16 mouse cellular contexts compared by ENCODE assay signal in genomic region chr1:105905785-105906426, GRCm38 (mm10).
A peak's percentile ranks its signal among the peaks of the same experiment; 100 is the strongest.
DNase-seq lines count a peak whose midpoint lies in the region; ATAC-seq and TF ChIP-seq lines count a peak whose summit lies in the region.
"Had no signal": no experiment of that assay in that cellular context is flagged by ENCODE, and none has a peak within 500 bp of the region (broad histone marks: within the 10 kb centered on the region; RNA-seq: fewer than 3 reads in every experiment).

No protein-coding gene starts in this region.

- H3K27me3 ChIP-seq in kidney, postnatal 0 days (ENCODE audit: insufficient read depth, low read length): no peaks in the 10 kb centered on the region
- H3K27me3 ChIP-seq in Patski: no peaks in the 10 kb centered on the region
- H3K27me3 ChIP-seq: embryonic facial prominence, embryonic 12.5 days; forebrain, embryonic 15.5 days; limb, embryonic 13.5 days; midbrain, embryonic 13.5 days; neural tube, embryonic 13.5 days had no signal

- CTCF ChIA-PET in Patski (lab: Charles Lee): no interaction called here

- 0 out of 2 replicates have a peak, but pooled peaks cover 4% of the 10 kb centered on the region for H3K4me1 ChIP-seq in kidney, postnatal 0 days (replicated peaks; ENCODE audit: insufficient read depth, low read length)
- H3K4me1 ChIP-seq: embryonic facial prominence, embryonic 12.5 days had no signal

- no peak overlapping the region for H3K4me2 ChIP-seq in kidney, postnatal 0 days (ENCODE audit: low read length)
- H3K4me2 ChIP-seq: embryonic facial prominence, embryonic 12.5 days; forebrain, embryonic 15.5 days; limb, embryonic 13.5 days; midbrain, embryonic 13.5 days; neural tube, embryonic 13.5 days had no signal

- DNase-seq in heart, adult 11 months: peak; percentile 94
- DNase-seq in heart, postnatal 36 days: no peak
- peak; percentile 4 for DNase-seq in kidney, postnatal 0 days (ENCODE audit: low spot score)
- DNase-seq in kidney, adult 11 months: no peak
- DNase-seq in Patski (ENCODE audit: low read depth, low spot score): no peak
- DNase-seq in adrenal gland, adult 8-10 months: no peak
- DNase-seq: thymus, postnatal 36 days had no signal

- POLR2A ChIA-PET in Patski (lab: Charles Lee): interaction anchor here (0.9 kb wide), 1 partner anchor 85 kb away, joined by 5 read pairs; no protein-coding TSS in a partner anchor

- no peak for ATAC-seq in kidney, postnatal 0 days (replicated peaks; ENCODE audit: low FRiP score, low read depth)
- peak; percentile 11 for ATAC-seq in Patski
- peak; percentile 36 to 56; a peak in 3 of 4 replicates for ATAC-seq in hematopoietic stem cell, adult 5-6 weeks (replicated peaks in 1 of 2; ENCODE audit: insufficient read depth in 1 of 2, low FRiP score in 2 of 2, low TSS enrichment in 1 of 2, low read depth in 1 of 2, poor library complexity in 2 of 2, severe bottlenecking in 2 of 2)
- ATAC-seq: activated CD4-positive, CD25-positive, alpha-beta regulatory T cell, adult 4 months; forebrain, embryonic 15.5 days; inflammation-experienced regulatory T-cells, adult 6 months; midbrain, embryonic 13.5 days had no signal

- H3K27ac ChIP-seq in kidney, postnatal 0 days: no peak overlapping the region
- H3K27ac ChIP-seq: embryonic facial prominence, embryonic 12.5 days; forebrain, embryonic 15.5 days; limb, embryonic 13.5 days; midbrain, embryonic 13.5 days; neural tube, embryonic 13.5 days had no signal

- in situ Hi-C loops in Patski (cut with MboI; ENCODE audit: low pct_unique_long_range_greater_than_20kb): no loop called here

- no peaks in the 10 kb centered on the region for H3K9me3 ChIP-seq in kidney, postnatal 0 days (replicated peaks; ENCODE audit: low read length)
- H3K9me3 ChIP-seq: embryonic facial prominence, embryonic 12.5 days; forebrain, embryonic 15.5 days; midbrain, embryonic 13.5 days; neural tube, embryonic 13.5 days had no signal

- no peak overlapping the region for H3K4me3 ChIP-seq in kidney, postnatal 0 days (replicated peaks; ENCODE audit: low read depth, low read length)
- H3K4me3 ChIP-seq: embryonic facial prominence, embryonic 12.5 days; erythroblast, embryonic 14.5 days; forebrain, embryonic 15.5 days; limb, embryonic 13.5 days; midbrain, embryonic 13.5 days; neural tube, embryonic 13.5 days had no signal

- WGBS in kidney, postnatal 0 days: 56% methylated on average over 9 of the region's 9 CpGs

- H3K9ac ChIP-seq in kidney, postnatal 0 days (ENCODE audit: low read depth, low read length): no peak overlapping the region
- H3K9ac ChIP-seq: embryonic facial prominence, embryonic 12.5 days; forebrain, embryonic 15.5 days; limb, embryonic 13.5 days; midbrain, embryonic 13.5 days; neural tube, embryonic 13.5 days had no signal

- H3K36me3 ChIP-seq in kidney, postnatal 0 days (ENCODE audit: insufficient read depth, low read length): no peaks in the 10 kb centered on the region
- H3K36me3 ChIP-seq: embryonic facial prominence, embryonic 12.5 days; forebrain, embryonic 15.5 days; limb, embryonic 13.5 days; midbrain, embryonic 13.5 days; neural tube, embryonic 13.5 days had no signal

- TF ChIP-seq CTCF in kidney, postnatal 0 days (IDR thresholded peaks at IDR 0.05; ENCODE audit: low read depth): no peak
- TF ChIP-seq CTCF in Patski (IDR thresholded peaks at IDR 0.05): no peak

- intact Hi-C loops in heart, postnatal 36 days (cut with DNase I): no loop called here

Comparison
In these comparisons a context has a peak if more than half of its experiments do, and no peak if none do; other contexts are left out.
1. DNase-seq: peak in heart, adult 11 months (single experiment) and kidney, postnatal 0 days (single experiment); none in heart, postnatal 36 days (0 of 2), kidney, adult 11 months (single experiment), Patski (single experiment) and adrenal gland, adult 8-10 months (single experiment).